Mouse (Mus musculus): Measurements from ENCODE around the gene Smok3c.

DNA sequence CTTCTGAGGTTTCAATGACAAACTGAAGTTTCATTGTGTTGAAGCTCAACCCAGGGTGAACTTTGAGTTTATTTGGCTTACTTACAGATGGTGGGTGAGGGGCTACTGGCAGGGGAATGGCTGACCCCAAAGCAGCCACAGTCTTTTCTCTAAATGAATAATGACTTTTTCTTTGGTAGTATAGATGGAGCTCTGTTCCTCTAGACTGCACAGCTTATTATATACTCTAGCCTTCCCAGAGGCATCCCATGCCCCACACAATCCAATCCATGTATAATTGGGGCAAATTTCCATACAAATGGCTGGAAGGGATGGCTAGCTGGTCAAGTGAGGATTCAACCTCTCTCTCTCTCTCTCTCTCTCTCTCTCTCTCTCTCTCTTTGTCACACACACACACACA lies 36.0 kb upstream of the Smok3c start:
- TF ChIP-seq POLR2A (IDR thresholded peaks at IDR 0.05; ENCODE audit: extremely low read depth, insufficient read depth, low read length) (no peak), CTCF (IDR thresholded peaks at IDR 0.05; ENCODE audit: low read depth, low read length) (no peak)

All from liver, adult 2 months (tissue).